Mouse (Mus musculus) stomach, postnatal 0 days (tissue): ENCODE results near the gene Hspa1a. TPM values are rescaled to one million over a fixed set of nuclear protein-coding genes. Genes with fewer than 3 reads are reported as not detected.
A peak's percentile ranks its signal among the peaks of the same experiment; 100 is the strongest.

ENCODE experiments used
- ATAC-seq: fragments of 200-750 bp; cut with Nextera tagmentation; 2 replicates; pipeline ENCODE4 v1.8.0; 2017; ENCODE audit not compliant: low FRiP score, low TSS enrichment
- DNase-seq: peaks from one replicate; pipeline ENCODE4 v3.0.0-alpha.2; 2016; ENCODE audit warnings: low spot score
- H3K27ac ChIP-seq: fragments of 300-500 bp; sonication (generic); replicated peaks from 2 replicates; pipeline ENCODE4 v1.5.1; 2014; ENCODE audit warnings: mild to moderate bottlenecking, control low read depth
- H3K27me3 ChIP-seq: fragments of 300-500 bp; sonication (generic); 2 replicates; pipeline ENCODE4 v1.6.1; 2014; ENCODE audit warnings: low read length; ENCODE audit not compliant: control insufficient read depth, insufficient read depth
- H3K36me3 ChIP-seq: fragments of 300-500 bp; sonication (generic); 2 replicates; pipeline ENCODE4 v1.6.1; 2014; ENCODE audit warnings: low read length, mixed read lengths; ENCODE audit not compliant: control insufficient read depth, insufficient read depth
- H3K4me1 ChIP-seq: fragments of 300-500 bp; sonication (generic); replicated peaks from 2 replicates; pipeline ENCODE4 v1.6.1; 2014; ENCODE audit warnings: antibody characterized with exemption; ENCODE audit not compliant: control insufficient read depth, insufficient read depth
- H3K4me2 ChIP-seq: fragments of 300-500 bp; sonication (generic); replicated peaks from 2 replicates; pipeline ENCODE4 v1.6.1; 2014; ENCODE audit warnings: low read depth, mild to moderate bottlenecking, control low read depth, moderate library complexity
- H3K4me3 ChIP-seq: fragments of 300-500 bp; sonication (generic); 2 replicates; pipeline ENCODE4 v1.5.1; 2014; ENCODE audit warnings: low read depth, low read length, control low read depth
- H3K9ac ChIP-seq: fragments of 300-500 bp; sonication (generic); 2 replicates; pipeline ENCODE4 v1.6.1; 2014; ENCODE audit warnings: mild to moderate bottlenecking, low read length, control low read depth, mixed read lengths
- H3K9me3 ChIP-seq: fragments of 300-500 bp; sonication (generic); 2 replicates; pipeline ENCODE4 v1.6.1; 2016; ENCODE audit warnings: low read length; ENCODE audit not compliant: control insufficient read depth
- CTCF ChIP-seq: IDR thresholded peaks from 2 replicates; pipeline ENCODE4 v1.5.1; 2016; ENCODE audit warnings: antibody characterized with exemption, low read depth, mild to moderate bottlenecking, moderate library complexity
- EP300 ChIP-seq: optimal IDR thresholded peaks from 2 replicates; pipeline ENCODE3; 2016; ENCODE audit warnings: antibody characterized with exemption
- WGBS: fragments of 180-500 bp; shearing (Covaris S2); extraction: QIAGEN DNeasy Blood & Tissue Kit; methylation state at CpG from one replicate; pipeline ENCODE4 v1.1.7; 2014; 5-methylcytosine and 5-hydroxymethylcytosine counted together
- polyA plus RNA-seq: library from polyadenylated mRNA; unstranded; fragments of >200 nt; fragmentation: Nextera tagmentation; extraction: Ambion mirVana; gene quantifications from 2 replicates; pipeline ENCODE4 v1.2.1, GENCODE M21; 2015

Gene Hspa1a
- polyA plus RNA-seq, 1 experiment from 2014 or later: 24.1 TPM

DNA sequence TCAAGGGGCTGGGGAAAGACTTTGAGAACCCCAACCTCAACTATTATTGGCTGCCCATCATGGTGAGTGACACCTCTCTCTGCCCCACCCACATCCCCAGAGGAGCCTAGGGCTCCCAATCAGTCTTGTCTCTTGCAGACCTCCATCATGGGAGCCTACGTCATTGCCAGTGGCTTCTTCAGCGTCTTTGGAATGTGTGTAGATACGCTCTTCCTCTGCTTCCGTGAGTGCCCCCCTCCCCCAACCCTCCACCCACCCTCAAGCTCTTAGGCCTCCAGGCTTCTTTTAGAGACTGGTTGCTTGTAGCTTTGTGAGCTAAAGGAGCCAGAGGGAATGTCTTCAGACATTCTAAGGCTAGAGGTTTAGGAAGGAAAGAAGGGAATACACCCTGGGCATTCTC is 43.1 kb downstream of the Hspa1a start:
- no peak overlapping the region for H3K4me2 ChIP-seq
- TF ChIP-seq CTCF (no peak), EP300 (no peak)
- H3K4me1 ChIP-seq: peaks cover 3% of the 10 kb centered on the region; the same call in 1 of the 2 replicates
- WGBS: 57% methylated on average over 4 of the region's 4 CpGs
- H3K27me3 ChIP-seq: no peaks in the 10 kb centered on the region
- no peak overlapping the region for H3K9ac ChIP-seq
- DNase-seq (no peak), ATAC-seq (no peak)
- no peaks in the 10 kb centered on the region for H3K36me3 ChIP-seq
- H3K4me3 ChIP-seq: no peak overlapping the region
- no peak overlapping the region for H3K27ac ChIP-seq
- H3K9me3 ChIP-seq: no peaks in the 10 kb centered on the region

DNA sequence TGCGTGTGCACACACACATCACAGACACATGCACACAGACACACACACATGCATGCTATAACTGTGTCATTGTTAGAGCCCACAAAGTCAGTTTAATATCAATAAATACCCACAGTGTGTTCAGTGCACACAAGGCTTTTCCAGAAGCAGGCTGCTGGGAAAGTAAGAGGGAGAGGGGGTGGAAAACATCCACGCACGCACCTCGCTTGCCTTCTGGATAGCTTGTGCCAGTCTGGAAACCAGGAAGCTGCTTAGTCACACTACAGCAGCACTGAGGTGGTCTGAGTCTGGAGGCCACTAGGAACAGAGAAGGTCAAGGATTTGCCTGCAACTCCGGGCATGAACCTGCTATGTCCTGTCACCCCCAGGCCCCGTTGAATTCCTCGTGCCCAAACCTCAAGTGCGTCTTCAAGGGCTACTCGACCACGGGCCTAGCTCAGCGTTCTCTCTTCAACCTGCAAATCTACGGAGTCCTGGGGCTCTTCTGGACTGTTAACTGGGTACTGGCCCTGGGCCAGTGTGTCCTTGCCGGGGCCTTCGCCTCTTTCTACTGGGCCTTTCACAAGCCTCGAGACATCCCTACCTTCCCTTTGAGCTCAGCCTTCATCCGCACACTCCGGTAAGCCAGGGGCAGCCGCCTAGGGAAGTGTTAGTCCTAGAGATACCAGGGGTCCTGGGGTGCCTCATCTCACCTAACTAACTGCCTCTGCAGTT is 44.5 kb downstream of the Hspa1a start:
- no peak overlapping the region for H3K4me2 ChIP-seq
- no peak for TF ChIP-seq EP300
- H3K4me3 ChIP-seq: no peak overlapping the region
- WGBS: 87% methylated on average over 18 of the region's 18 CpGs
- DNase-seq: no peak
- H3K9ac ChIP-seq: no peak overlapping the region
- no peaks in the 10 kb centered on the region for H3K36me3 ChIP-seq
- H3K9me3 ChIP-seq: no peaks in the 10 kb centered on the region
- ATAC-seq: no peak
- H3K27ac ChIP-seq: no peak overlapping the region
- H3K27me3 ChIP-seq: no peaks in the 10 kb centered on the region
- peaks cover 3% of the 10 kb centered on the region; the same call in 1 of the 2 replicates for H3K4me1 ChIP-seq

DNA sequence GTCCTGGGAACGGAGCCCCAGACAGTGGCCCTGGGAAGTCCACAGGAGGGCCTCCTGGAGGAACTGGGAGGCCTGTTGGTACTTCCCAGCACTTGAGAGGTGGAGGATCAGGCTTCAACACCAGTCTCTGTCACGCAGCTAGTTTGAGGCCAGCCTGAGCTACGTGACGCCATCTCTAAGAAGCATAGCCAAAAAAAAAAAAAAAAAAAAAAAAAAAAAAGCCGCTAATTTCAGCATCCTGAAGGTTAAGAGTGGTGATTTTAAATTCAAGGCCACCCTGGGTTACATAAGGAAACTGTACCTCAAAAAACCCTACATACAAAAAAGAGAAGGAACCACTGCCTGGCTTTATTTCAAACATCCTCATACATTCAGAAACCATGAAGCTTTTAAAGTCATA is 47.7 kb downstream of the Hspa1a start:
- WGBS: 63% methylated on average over 5 of the region's 5 CpGs
- Histone ChIP-seq H3K9me3 (no peaks in the 10 kb centered on the region), H3K27me3 (no peaks in the 10 kb centered on the region), H3K4me3 (no peak overlapping the region), H3K4me2 (no peak overlapping the region), H3K36me3 (no peaks in the 10 kb centered on the region), H3K9ac (no peak overlapping the region), H3K27ac (no peak overlapping the region), H3K4me1 (no peaks in the 10 kb centered on the region)
- DNase-seq (no peak), ATAC-seq (no peak)
- no peak for TF ChIP-seq CTCF
- TF ChIP-seq EP300: no peak

DNA sequence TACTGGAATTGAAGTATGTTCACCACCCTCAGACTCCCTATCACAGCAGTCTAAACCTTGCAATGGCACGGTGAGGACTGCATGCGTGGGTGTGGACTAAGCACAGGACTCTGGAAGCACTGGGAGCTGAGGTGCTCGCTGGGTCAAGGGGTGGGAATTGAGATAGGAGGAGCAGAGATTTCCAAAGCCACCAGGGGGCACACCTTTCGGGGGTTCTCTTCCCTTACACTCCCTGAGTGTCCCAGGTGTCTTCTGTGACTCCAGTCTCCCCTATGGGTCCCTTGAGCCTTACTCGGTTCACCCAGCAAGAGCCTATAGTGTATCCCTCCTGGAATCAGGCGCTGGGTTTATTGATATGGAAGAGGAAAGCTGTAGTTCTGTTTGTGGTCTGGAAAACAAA is 49.0 kb downstream of the Hspa1a start:
- Histone ChIP-seq H3K4me2 (no peak overlapping the region), H3K4me3 (no peak overlapping the region), H3K27me3 (no peaks in the 10 kb centered on the region), H3K36me3 (no peaks in the 10 kb centered on the region), H3K9me3 (no peaks in the 10 kb centered on the region), H3K9ac (no peak overlapping the region), H3K4me1 (no peaks in the 10 kb centered on the region), H3K27ac (no peak overlapping the region)
- peak; percentile 56 for TF ChIP-seq CTCF
- no peak for TF ChIP-seq EP300
- WGBS: 51% methylated on average over 6 of the region's 6 CpGs
- DNase-seq: no peak
- 0 out of 2 replicates have a peak, but pooled peaks have one; percentile 9 for ATAC-seq

Other genes starting within 250 kb of the Hspa1a start
- 0.73 and 1.3 TPM in 2 replicates for gene C4b, start 228.3 kb downstream of the Hspa1a start, polyA plus RNA-seq
- 0.06 TPM in 1 of 2 replicates, not detected in the other for gene Cyp21a1, start 167.6 kb downstream of the Hspa1a start, polyA plus RNA-seq
- 20.8 and 23.1 TPM in 2 replicates for gene Stk19, start 135.2 kb downstream of the Hspa1a start, polyA plus RNA-seq
- 29.6 and 32.2 TPM in 2 replicates for gene Dxo, start 135.1 kb downstream of the Hspa1a start, polyA plus RNA-seq
- 22.5 and 23.6 TPM in 2 replicates for gene Skiv2l, start 121.9 kb downstream of the Hspa1a start, polyA plus RNA-seq
- 50.0 and 53.8 TPM in 2 replicates for gene Nelfe, start 121.8 kb downstream of the Hspa1a start, polyA plus RNA-seq
- gene Cfb, start 109.6 kb downstream of the Hspa1a start, polyA plus RNA-seq: 20.7 and 23.9 TPM in 2 replicates
- gene Zbtb12, start 92.7 kb downstream of the Hspa1a start, polyA plus RNA-seq: 0.59 and 0.62 TPM in 2 replicates
- not detected in 2 replicates for gene Gm20547, start 90.1 kb downstream of the Hspa1a start, polyA plus RNA-seq
- gene C2, start 73.9 kb downstream of the Hspa1a start, polyA plus RNA-seq: 4.8 and 5.5 TPM in 2 replicates
- 23.8 and 26.2 TPM in 2 replicates for gene Ehmt2, start 73.7 kb downstream of the Hspa1a start, polyA plus RNA-seq
- gene Slc44a4, start 57.7 kb downstream of the Hspa1a start, polyA plus RNA-seq: 31.2 and 33.1 TPM in 2 replicates
- gene Neu1, start 40.9 kb downstream of the Hspa1a start, polyA plus RNA-seq: 18.3 and 18.9 TPM in 2 replicates
- gene Hspa1b, start 12.9 kb downstream of the Hspa1a start, polyA plus RNA-seq: 3.0 TPM in 2 replicates
- not detected in 2 replicates for gene Gm20481, start 2.2 kb downstream of the Hspa1a start, polyA plus RNA-seq
- 0.25 and 0.48 TPM in 2 replicates for gene Hspa1l, start 547 bp upstream of the Hspa1a start, polyA plus RNA-seq
- gene Lsm2, start 9.7 kb upstream of the Hspa1a start, polyA plus RNA-seq: 69.2 and 75.1 TPM in 2 replicates
- 35.5 and 40.2 TPM in 2 replicates for gene Vars, start 28.8 kb upstream of the Hspa1a start, polyA plus RNA-seq
- 0.28 and 0.36 TPM in 2 replicates for gene Vwa7, start 44.4 kb upstream of the Hspa1a start, polyA plus RNA-seq
- gene Sapcd1, start 55.9 kb upstream of the Hspa1a start, polyA plus RNA-seq: 8.0 and 8.2 TPM in 2 replicates
- 1.9 and 2.7 TPM in 2 replicates for gene Msh5, start 74.6 kb upstream of the Hspa1a start, polyA plus RNA-seq
- 344 and 360 TPM in 2 replicates for gene Clic1, start 77.8 kb upstream of the Hspa1a start, polyA plus RNA-seq
- 84.8 and 86.8 TPM in 2 replicates for gene Ddah2, start 86.9 kb upstream of the Hspa1a start, polyA plus RNA-seq
- 260 and 317 TPM in 2 replicates for gene Ly6g6c, start 93.2 kb upstream of the Hspa1a start, polyA plus RNA-seq
- 0.49 and 0.96 TPM in 2 replicates for gene Mpig6b, start 94.0 kb upstream of the Hspa1a start, polyA plus RNA-seq
- gene Ly6g6e, start 104.7 kb upstream of the Hspa1a start, polyA plus RNA-seq: 109 and 113 TPM in 2 replicates
- gene Ly6g6d, start 105.9 kb upstream of the Hspa1a start, polyA plus RNA-seq: 7.1 and 7.7 TPM in 2 replicates
- 0.13 TPM in 1 of 2 replicates, not detected in the other for gene Ly6g6f, start 113.5 kb upstream of the Hspa1a start, polyA plus RNA-seq
- 74.2 and 75.0 TPM in 2 replicates for gene Abhd16a, start 117.1 kb upstream of the Hspa1a start, polyA plus RNA-seq
- gene Ly6g5c, start 136.1 kb upstream of the Hspa1a start, polyA plus RNA-seq: not detected in 2 replicates
- 0.18 and 0.27 TPM in 2 replicates for gene Ly6g5b, start 143.3 kb upstream of the Hspa1a start, polyA plus RNA-seq
- gene Gpank1, start 149.3 kb upstream of the Hspa1a start, polyA plus RNA-seq: 11.2 and 11.3 TPM in 2 replicates
- gene Csnk2b, start 149.9 kb upstream of the Hspa1a start, polyA plus RNA-seq: 323 and 329 TPM in 2 replicates
- gene D17H6S53E, start 154.2 kb upstream of the Hspa1a start, polyA plus RNA-seq: 14.4 and 15.5 TPM in 2 replicates
- gene Apom, start 159.9 kb upstream of the Hspa1a start, polyA plus RNA-seq: 1.3 and 3.2 TPM in 2 replicates
- gene Bag6, start 163.0 kb upstream of the Hspa1a start, polyA plus RNA-seq: 28.1 and 30.6 TPM in 2 replicates
- gene Prrc2a, start 192.7 kb upstream of the Hspa1a start, polyA plus RNA-seq: 45.4 and 49.3 TPM in 2 replicates
- 24.3 and 25.2 TPM in 2 replicates for gene Aif1, start 203.9 kb upstream of the Hspa1a start, polyA plus RNA-seq
- 17.5 and 19.3 TPM in 2 replicates for gene Lst1, start 216.3 kb upstream of the Hspa1a start, polyA plus RNA-seq
- gene Ltb, start 222.3 kb upstream of the Hspa1a start, polyA plus RNA-seq: 0.63 and 0.78 TPM in 2 replicates
- 0.32 and 0.40 TPM in 2 replicates for gene Tnf, start 229.9 kb upstream of the Hspa1a start, polyA plus RNA-seq
- gene Lta, start 233.2 kb upstream of the Hspa1a start, polyA plus RNA-seq: 0.11 and 0.16 TPM in 2 replicates
- 0.27 and 0.33 TPM in 2 replicates for gene Gm16181, start 248.7 kb upstream of the Hspa1a start, polyA plus RNA-seq